Mouse (Mus musculus): ENCODE measurements around the gene Gm49369.
A peak's percentile ranks its signal among the peaks of the same experiment; 100 is the strongest.

Gene Gm49369

DNA sequence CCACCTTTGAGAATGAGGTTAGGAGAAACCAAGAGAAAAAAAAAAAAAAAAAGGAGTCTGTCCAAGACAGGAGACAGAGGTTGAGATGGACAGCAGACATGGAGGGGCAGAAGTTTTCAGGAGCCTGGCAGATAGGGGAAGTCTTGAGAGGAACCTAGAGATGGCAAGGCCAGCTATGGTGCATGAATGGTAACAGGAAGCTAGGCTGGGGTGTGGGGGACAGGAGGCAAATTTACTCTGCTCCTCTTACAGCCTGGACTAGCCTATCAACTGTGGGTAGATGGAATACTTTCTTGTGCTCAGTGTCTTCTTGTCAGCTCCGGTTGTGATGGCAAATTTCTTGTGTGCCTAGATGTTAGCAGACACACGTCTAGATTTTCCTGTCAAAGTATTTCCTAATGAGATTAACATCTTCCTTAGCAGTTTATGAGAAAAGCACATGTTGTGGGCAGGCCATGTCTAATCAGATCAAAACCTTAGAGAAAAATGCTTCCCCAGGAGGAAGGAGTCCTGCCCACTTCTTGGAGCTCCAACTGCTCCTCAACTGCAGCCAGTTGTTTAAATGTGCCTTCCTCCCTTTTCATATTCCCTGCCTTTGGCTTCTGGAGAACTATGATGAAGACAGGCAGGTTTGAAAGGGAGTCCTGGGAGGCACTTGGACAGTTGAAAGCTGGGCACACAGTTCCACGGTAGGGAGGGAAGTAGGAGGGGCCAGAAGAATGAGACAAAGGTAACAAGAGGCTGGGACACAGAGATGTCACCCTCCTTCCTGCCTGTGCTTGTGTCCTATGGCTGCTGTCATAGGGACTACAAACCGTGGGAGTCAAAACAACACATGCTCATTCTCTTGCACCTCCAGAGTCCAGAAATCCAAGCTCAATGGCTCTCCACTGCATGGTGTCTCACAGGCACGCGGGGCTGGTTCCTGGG is 12.1 kb upstream of the Gm49369 start:
- no peak for DNase-seq

DNA sequence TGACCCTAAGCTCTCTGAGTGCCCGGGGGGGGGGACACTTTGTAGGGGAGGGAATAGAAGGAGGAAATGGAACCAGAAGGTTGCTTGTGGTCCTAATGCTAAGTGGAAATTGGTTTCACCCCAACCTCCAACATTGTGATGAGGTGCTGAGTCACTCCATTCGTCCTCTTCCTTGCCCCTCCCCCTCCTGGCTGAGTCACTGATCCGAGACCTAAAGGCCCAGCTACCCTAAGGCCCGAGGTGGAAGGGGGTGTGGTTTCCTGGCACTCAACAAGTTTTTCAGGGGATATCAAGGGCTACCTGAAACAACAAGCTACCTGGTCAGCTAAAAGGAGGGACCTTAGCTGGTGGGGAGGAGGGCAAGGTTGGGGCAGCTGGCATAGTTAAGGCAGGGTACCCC is 10.7 kb upstream of the Gm49369 start:
- no peak for DNase-seq

DNA sequence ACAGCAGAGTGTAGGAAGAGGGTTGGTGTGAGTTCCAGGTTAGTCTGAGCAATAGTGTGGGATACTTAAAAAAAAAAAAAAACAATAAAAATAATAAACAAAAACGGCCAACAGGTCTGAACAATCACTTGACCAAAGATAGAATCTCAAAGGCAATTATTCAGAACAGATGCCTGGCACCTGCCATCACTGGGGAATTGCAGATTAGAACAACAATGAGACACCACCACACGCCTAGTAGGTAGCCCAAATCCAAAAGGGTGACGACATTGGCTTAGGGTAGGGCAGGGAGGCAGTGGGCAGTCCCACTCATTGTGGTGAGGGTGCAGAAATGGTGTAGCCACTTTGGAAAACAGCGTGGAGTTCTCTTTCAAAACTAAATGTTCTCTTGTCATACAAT is 9.1 kb upstream of the Gm49369 start:
- DNase-seq: no peak

DNA sequence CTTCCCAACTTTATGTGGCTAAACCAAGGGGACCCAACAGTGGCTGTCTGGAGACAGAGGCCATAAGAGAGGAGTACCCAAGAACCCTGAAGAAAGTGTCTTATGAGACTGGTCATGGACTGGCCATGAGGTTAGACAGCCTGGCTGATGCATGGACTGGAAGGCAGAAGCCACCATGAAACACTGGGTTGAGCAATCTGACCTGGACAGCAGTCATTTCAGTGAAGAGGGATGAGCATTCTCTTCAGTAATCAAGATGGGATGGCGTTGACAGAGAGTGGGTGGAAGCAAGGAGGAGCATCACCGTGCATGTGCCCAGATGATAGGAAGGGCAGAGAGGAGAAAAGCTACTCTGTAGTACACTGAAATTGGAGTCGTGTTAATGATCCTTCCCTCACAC is 8.6 kb upstream of the Gm49369 start:
- DNase-seq: no peak

DNA sequence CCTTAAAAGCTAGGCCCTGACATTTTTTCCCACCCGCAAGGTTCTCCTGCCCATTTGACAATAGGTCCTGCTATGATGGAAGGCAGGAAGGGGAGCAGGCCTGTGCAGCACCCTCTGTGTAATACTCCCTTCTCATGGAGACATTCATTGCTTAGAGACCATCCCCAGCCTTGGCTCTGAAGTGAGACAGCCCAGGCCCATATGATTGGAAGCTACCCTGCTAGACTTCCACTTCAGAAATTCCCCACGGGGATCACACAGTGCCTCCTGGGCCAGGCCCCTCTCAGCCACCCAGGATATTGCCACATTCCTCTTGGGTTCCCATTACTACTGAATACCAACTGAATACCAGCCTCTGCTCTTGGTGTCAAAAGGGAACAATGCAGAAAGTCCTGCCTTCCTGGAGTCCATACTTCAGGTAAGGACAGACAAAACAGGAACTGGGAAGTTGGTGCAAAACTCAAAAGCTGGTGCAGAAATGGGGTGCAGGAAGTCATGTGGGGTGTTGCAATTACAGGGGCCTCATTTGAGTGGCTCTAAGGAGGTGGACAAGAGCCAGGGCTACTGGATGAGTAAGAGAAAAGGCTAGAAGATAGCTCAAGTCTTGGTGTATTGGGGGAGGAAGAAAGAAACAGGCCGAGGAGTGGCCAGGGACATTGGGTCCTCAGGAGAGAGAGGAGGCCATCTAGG is 7.6 kb upstream of the Gm49369 start:
- DNase-seq: no peak

DNA sequence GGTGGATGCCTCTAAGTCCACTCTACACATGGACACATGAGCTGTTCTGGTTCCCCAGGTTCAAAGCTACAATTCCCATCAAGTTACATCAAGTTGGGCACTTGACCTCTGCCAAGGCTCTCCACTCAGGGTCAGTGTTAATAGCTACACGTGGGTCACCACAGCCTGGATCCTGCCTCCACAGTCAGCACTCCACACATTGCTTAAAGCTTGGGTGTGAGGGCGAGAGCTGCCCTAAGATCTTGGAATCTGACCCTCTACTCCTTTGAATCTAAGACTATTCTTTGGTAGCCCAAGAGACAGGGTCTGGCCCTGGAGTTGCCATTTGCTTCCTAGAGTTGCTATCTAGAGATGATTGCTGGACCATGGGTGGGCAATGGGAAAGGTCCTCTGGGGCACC is 6.3 kb upstream of the Gm49369 start:
- DNase-seq: no peak

DNA sequence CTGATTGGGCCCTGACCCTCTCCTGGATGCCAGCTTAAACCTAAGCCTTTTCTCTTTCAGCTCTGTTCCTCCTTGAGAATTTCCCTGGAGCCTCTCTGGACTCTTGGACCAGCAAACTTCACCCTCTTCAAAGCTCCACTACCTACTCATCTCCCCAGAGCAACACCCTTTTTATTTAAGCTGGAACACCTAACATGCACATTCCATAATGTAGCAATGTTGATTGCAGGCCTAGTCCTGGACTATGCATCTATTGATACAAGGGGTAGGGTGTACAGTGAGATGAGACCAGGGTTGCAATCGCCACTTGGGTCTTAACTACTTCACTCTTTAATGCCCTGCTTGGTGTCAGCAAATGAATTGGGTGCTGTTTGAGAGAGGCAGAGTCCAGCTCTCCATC is 5.7 kb upstream of the Gm49369 start:
- DNase-seq: no peak

DNA sequence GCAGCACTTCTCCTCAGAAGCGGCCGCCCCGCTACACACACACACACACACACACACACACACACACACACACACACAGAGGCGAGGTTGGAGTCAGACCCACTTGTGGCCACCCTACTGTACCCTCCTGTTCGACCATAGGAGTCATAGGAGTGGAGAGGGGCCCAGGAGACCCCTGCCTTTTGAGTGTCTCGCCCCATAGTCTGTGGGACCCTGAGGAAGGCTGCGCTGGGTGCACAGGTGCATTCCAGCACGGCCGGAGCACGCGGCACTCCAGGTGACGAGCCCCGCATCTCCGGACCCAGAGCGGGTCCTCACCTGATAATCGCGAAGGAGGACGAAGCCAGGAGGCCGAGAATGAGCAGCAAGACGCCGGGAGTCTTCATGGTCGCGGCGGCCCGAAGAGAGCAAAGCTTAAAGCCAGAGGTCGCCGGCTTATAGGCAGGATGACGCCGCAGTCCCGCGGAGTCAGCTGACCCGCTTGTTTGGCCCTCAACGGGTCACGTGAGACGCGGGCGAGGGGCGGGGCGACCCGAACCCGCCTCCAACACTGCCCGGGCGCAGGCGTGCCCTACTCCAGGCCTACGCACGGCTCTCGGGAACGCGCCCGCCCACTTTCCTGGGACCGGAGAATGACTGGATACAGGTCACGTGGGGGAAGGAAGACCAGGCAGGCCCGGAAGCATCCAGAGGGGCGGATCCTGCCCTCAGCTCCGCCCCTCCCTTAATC is 5.1 kb upstream of the Gm49369 start, which contains the start of gene Ctsd:
Gene Ctsd (minus strand): TSS at position 620 of the 730 bp plus-strand sequence.
- peak; percentile 97 to 99 for DNase-seq

DNA sequence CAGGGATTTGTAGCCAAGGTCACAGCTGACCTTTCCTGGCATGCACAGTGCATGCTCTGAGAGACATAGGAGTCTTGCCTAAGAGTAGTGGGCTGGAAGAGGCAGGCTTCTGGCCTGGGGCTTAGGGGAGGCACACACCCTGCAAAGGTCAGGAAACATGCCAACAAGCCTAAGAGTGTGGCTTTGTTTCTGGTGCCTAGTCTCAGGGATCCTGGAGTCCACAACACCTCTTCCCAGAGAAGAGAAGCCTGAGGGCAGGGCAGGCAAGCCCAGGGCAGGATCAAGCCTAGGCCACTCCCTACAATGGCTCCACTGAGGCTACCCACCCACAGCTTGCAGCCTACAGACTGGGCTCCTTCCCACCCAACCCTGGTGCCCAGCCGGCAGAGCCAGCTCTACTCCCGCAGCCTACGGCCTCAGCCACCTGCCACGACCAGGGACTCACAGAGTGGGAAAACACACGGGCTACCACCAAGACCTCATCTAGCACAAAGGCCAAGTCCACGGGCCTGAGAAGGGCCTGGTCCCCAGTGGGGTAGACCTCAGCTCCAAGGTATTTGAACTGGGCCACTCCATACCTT is 4.2 kb upstream of the Gm49369 start:
- DNase-seq: peak in 1 of 2 experiments; percentile 21

DNA sequence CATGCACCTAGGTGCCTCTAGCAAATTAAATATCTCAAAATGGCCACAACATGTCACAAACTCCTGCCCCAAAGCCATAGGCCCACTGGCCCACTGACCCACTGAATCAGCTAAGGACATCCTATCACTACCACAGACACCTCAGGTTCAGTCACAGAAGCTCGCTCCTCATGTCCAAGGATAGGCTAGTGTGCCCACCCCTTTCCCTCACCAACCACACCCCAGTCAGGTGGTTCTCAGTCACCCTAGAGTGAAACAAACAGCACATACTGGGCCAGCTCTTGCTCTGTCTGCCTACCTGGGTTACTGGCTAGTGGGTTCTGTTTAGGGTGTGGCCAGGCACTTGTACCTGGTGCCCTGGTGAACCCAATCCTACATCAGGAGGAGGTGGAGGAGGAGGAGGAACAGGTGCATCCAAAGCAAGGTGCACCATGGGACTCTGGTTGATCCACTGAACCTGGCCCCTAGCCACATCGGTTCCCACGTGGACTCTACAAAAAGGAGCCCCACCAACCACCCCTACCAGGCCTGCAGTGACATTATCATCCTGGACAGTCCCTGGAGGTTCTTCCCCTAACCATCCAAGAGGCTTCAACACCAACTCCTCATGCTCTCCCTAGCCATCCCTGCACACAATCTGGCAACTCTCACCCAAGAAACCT is 3.4 kb upstream of the Gm49369 start:
- DNase-seq: no peak

DNA sequence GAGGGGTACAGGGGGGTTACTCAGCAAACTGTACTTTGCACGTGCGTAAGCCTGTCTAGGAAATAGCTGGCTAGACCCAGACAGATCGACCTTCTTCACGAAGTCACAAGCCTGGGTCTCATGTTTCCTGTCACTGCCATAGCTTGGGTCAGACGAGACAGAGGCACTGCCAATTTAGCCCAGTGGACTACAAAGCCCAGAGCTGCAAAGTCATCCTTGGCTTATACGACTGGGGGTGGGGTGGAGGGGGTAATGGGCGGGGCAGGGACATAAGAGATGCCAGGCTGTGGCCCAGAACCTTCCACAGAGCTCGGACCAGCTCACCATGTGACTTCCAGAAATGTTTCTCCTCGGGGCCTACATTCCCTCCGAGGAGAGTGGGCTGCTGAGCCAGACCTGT is 1.8 kb upstream of the Gm49369 start:
- no peak for DNase-seq

DNA sequence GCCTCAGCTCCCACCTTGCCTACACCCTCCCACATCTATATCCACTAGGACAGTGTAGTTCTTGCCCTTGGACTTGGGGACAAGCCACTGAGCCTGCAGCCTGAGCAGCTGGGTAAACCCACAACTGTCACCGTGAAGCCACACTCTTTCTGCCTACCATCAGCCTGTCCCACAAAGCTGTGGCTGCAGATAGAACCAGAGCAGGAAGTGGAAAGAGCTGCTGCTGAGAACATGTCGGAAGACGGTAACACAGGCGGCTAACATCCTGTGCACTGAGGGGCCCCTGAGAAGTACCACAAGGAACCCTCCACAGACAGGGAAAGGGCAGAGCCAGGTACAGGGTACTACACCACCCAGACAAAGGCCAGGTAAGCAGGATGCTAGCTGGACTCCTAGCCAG is 1.3 kb downstream of the Gm49369 start:
- DNase-seq: no peak

DNA sequence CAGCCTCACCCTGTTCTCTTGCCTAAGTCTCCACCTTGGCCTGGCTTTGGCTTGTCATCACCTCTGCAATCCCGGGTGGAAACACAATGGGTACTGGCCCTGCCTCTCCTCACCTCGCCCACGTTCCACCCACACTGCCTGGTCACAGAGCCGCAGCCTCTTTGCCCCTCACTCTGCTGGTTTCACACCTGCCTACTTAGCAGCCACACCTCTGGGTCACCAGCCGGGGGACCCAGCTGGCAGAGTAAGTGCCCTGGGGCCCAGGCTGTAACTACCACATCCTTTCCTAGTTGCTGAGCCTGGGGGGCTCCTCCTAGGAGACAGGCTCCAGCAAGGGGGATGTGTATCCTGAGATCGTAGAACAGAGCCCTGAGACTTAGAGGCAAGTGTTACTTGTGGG is 3.3 kb downstream of the Gm49369 start:
- no peak for DNase-seq

DNA sequence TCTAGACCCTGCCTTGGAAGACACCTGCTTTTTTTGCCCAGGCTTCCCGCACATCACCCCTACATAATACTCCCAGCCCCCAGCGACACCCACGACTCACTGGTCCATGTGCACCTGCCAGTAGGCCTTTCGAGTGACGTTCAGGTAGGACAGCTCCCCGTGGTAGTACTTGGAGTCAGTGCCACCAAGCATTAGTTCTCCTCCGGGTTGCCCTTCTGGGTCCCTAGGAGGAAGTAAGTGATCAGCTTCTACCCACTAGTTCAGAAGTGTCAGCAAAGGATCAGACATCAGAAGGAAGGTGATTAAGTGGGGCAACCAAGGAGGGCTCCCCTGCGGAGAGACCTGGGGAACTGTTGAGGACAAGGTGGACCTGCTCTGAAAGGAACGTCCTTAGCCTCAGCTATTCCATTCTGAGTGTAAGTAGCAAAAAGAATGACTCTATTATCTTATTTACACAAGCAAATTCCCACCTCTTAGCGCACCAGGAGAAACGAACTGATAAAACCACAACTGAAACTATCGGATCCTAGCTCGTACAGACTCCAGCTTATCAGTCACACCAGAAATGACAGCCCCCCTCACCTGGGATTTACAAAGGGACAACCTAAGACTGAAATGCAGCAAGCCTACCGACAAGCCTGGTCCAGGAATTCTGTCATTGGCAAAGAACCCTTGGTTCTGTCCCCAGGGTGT is 5.1 kb downstream of the Gm49369 start:
- no peak for DNase-seq

DNA sequence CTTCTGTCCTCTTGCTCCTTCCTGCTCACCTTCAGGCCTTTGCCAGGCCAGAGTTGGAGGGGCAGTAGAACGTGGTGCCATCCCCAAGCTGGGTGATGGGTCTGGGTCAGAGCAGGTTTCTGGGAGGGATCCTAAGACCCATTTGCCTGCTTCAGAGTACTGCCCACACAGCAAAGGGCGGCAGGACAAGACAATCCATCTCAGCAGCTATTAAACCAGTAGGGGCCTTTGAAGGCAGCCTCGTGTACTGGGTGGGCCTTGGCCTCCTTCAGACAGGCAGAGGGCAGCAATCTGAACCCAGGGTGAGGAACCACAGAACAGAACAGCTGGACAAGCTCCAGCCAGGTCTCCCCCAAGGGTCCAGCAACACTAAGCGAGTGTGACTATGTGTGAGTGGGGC is 6.4 kb downstream of the Gm49369 start:
- no peak for DNase-seq

DNA sequence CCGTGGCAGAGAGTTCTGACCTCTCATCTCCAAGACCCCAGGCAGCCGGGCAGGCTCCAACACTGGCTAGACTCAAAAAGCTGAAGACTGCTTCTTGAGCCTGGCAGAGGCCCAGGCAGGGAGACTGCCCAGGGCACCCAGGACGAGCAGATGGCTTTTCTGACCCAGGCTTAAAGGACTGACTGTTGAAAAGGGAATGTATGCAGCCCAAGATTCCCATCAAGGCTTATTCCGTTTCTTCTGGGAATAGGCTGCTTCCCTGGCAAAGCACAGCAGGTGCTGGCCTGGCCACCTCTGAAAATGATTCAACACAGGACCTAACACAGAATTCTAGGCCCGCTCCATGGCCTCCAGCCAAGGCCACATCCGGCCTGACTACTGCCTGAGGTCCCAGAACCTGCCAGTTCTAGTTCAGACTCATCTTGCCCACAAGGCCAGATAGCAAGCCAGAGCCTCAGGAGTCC is 7.2 kb downstream of the Gm49369 start:
- DNase-seq: peak; percentile 77 to 80

DNA sequence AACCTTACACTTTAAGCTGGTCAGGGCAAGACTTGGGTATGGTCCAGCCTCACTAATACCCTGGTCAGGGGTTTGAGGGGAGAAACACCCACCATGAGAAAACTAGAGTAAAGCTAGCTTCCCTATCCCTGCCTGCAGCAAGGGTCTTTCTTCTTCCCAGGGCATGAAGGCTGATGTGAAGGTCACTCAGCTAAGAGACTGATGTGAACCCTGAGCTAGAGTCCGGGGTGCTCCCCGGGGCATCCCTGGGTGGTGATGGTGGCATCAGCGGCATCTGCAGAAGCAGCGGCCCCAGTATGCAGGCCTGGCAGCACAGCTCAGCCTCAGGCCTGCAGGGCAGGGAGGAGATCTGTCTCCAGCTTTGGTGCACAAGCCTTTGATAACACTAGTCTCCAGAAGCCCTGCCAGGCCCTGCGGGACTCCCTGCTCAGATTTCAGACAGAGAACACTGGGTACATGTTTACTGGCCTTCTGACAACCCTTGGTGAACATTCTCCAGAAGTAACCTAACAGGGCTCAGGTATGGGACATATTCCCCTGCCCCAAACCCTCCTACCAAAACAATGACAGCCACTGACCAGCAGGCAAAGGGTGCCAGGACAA is 8.0 kb downstream of the Gm49369 start:
- no peak for DNase-seq

DNA sequence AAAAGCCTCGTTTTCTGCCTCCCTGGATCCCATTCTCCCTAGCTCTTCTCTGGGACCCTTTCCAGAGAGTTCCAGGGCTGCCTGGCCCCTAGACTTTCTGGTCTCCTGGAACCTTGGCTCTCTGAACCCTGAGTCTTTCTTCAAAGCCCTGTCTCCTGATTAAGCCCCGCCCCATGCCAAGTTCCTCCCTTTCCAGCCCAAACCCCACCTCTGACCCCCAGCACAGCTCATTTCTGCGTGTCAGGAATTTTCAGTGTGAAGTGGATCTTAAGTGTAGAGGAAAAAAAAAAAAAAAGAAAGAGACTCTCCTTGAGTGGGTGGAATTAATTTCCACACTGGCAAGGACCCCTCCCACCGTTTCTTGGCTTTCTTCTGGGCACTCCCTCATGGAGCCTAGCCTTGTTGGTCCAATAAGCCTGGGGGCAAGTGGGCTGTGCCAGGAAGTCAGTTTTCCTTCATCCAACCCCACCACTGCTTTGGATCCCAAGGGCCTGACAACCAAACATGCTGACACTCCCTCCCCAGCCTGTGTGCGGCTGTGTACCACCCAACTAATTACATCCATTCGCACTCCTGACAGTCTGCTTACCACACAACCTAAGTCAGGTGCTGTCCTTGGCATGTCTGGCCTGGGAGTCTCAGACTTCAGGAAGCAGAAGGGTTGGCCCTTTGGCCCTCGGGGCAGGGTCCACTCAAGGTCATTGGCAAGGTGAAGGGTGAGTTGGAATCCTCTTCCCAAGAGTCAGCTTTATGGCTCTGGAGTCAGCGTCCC is 8.6 kb downstream of the Gm49369 start, which contains the start of gene Ifitm10:
Gene Ifitm10 (minus strand): TSS at position 113 of the 772 bp plus-strand sequence.
- no peak for DNase-seq

DNA sequence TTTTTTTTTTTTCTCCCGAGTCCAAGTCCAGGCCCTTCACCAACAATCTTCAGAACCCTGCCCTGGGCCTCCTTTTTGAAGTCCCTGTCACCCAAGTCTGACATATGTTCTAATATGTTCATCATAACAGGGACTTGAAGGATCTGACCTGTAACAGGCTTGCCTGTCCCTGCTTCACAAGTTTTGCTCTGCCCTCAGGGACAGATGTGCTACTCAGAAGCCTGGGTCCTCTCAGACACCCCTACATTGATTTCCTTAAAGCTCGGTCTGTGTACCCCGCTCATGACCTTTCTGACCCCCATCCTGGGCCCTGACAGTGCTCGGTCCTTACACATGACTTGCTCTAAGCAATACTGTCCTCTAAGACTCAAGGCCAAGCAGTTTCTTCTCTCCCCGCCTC is 9.4 kb downstream of the Gm49369 start:
- no peak for DNase-seq

All from cerebellum, postnatal 36 days (tissue).